Mouse (Mus musculus): ENCODE data around the gene Tmem169.
"Not testable (repeated sequence)": the region's sequence is repeated elsewhere in the genome, so short reads cannot be mapped to it uniquely, and the experiment has no call there.

Tmem169 gene

DNA sequence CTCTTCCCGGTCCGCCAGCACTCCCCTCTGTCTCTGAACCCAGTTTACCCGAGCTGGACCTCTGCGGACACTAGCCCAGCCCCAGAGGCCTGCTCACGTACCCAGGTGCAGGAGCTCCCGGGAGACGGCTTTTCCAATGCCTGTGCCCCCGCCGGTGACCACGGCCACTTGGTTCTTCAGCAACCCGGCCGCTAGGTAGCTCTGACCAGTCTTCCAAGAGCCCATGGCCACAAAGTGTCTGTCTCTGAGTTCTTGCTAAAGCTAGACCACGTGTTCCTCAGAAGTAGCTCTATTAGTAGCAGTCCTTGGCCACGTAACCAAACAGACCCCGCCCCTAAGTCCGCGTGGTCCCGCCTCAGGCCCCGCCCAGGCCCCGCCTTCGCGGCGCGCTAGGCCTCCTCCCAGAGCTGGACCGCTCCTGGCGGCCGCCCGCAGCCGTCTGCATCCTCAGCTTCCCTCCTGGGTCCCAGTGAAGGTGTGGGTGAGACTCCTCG lies at the start of gene Tmem169, which contains the start of gene Pecr:
Tmem169 (plus strand) TSS at position 378 of the 494 bp plus-strand sequence.
Pecr (minus strand) TSS at position 323 of the 494 bp plus-strand sequence.
- peak; percentile 95 for DNase-seq

DNA sequence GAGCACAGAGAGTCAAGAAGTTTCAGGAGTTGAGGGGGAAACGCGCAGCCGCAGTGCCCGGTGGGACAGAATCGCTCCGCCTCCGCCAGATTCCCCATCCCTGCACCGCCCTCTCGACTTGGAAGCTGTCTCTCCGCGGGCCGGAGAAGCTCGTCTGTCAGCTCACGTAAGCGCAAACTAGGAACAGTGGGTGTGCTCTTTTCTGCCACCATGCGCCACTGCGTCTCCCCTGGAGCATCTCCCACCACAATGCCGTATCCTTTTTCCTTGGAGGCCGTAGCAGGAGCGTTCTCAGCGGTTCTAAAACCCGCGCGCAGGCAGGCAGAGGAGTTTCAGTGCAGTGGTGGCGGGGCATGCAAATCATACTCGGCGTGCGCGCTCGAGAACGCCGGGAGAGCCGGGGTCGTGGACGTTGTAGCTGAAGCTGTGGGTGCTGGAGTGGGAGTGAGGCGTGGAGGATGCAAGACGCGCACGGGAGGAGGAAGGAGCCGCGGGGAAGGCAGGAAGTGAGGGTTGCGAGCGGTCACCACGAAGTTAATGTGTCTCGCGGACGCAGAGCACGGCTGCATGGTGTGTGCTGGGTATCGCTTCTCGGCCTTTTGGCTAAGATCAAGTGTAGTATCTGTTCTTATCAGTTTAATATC lies 47.7 kb upstream of the Tmem169 start:
- peak; percentile 89 for DNase-seq

DNA sequence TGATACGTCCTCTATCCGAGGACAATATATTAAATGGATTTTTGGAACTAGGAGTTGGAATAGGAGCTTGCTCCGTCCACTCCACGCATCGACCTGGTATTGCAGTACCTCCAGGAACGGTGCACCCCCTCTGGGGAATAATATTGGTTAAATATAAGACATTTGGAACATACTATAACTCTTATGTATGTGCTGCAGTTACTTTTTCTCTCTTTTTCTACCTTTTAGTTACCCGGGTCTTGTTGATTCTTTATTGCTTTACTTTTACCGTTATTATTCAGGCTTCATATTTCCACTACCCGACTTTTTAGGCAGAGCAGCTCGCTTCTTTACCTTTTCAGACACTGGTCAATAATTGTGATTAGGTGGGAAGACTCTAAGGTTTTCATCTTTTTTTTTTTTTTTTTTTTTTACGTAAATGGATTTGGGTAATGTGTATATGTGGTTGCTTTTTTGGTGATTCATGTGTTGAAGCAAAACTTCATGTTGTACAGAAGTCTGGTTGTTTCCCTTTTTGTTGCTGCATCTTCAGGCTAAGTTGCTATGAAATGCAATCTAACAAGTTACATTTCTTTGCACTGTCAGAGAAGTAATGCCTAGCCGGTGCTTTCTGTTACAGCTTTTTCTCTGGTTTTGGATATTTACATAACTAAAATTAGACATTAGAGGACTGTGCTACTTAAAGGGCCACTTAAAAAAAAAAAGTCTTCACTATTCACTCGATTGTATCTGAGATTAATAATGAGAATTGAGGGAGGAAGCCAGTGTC lies 47.0 kb upstream of the Tmem169 start:
- DNase-seq: peak; percentile 56

DNA sequence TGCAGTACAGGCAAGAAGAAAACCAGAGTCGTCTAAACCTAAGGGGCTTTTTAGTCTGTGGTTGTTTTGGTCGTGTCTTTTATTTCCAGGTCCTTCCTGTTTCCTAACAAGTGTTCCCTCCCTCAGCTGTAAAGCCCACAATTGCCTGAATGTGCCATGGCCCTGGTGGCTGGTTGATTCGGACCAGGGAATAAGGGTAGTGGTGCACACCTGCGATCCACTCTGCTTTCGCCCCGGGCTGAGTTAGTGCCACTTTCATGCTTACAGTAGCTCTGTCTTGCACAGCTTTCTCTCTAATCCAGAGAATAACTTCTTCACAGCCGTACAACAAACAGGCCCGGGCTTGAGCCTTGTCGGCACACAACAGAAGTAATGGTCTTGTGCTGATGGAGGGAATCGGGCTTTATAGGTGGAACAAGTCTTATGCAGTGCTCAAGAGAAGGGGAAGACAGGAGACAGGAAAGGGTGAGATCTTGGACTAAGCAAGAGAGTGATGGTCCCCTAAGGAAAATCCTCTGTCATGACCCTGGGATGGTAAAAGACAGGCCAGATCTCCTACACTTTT lies 46.1 kb upstream of the Tmem169 start:
- no peak for DNase-seq

DNA sequence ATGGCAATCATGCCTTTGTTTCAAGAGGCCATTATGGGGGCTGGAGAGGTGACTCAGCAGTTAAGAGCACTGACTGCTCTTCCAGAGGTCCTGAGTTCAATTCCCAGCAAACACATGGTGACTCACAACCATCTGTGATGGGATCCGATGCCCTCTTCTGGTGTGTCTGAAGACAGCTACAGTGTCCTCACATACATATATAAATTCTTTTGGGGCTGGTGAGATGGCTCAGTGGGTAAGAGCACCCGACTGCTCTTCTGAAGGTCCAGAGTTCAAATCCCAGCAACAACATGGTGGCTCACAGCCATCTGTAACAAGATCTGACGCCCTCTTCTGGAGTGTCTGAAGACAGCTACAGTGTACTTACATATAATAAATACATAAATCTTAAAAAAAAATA lies 45.1 kb upstream of the Tmem169 start:
- DNase-seq: not testable (repeated sequence)

DNA sequence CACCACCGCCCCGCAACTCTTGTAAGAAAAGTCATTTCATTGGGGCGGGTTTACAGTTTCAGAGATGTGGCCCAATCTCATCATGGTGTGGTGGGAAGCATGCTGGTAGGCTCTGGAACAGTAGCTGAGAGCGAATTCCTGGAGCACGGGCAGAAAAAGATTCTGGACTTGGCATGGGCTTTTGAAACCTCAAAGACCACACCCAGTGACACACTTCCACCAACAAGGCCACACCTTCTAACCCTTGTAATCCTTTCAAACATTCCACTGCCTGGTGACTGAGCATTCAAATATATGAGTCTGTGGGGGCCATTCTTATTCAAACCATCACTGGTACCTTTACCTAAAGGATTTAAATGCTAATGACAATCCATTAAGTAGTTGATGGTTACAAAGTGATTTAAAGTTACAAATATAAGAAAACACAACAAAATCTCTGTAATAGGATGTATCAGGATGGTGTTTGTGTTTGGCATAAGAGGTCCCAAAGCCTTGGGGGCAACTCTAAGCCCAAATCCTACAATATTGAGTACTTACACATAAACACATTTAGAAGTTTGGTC lies 41.5 kb upstream of the Tmem169 start:
- no peak for DNase-seq

DNA sequence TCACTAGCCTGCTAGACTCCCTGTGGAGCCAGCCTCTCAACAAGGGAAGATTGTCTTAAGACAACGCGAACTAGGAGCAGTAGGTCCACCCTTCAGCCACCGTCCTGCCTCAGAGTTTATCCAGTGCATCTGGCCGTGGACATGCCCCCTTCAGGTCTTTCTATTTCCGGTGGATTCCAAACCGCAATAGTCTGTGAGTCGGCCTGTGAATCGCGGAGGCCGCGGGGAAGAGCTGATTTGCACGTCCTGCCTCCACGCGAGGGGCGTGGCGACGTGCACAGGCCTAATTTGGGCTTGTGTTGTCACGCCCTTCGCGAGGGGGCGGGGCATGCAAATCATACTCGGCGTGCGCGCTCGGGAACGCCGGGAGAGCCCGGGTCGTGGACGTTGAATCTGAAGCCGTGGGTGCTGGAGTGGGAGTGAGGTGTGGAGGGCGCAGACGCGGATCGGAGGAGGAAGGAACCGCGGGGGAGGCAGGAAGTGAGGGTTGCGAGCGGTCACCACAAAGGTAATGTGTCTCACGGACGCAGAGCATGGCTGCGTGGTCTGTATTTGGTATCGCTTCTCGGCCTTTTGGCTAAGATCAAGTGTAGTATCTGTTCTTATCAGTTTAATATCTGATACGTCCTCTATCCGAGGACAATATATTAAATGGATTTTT lies 40.4 kb upstream of the Tmem169 start:
- DNase-seq: peak; percentile 98

DNA sequence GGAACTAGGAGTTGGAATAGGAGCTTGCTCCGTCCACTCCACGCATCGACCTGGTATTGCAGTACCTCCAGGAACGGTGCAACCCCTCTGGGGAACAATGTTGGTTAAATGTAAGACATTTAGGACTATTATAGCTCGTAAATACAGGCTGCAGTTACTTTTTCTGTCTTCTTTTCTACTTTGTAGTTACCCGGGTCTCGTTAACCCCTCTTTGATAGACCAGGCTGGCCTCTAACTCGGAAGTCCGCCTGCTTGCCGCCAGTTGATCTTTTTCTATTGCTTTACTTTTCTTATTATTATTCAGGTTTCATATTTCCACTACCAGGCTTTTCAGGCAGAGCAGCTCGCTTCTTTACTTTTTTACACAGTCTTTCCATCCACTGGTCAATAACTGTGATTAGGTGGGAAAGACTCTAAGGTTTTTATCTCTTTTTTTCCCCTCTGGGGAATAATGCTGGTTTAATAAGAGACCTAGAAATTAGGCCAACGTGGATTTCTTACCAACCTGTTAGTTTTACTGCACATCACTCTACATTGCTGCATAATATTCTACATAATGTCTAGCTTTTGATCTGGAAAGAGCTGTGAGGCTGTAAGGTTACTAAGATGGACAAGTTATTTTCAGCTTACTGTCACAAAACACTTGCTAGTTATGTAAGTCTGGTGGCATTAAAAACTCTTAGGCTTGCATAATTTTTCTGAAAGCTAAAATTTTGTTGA lies 39.7 kb upstream of the Tmem169 start:
- DNase-seq: peak; percentile 92

DNA sequence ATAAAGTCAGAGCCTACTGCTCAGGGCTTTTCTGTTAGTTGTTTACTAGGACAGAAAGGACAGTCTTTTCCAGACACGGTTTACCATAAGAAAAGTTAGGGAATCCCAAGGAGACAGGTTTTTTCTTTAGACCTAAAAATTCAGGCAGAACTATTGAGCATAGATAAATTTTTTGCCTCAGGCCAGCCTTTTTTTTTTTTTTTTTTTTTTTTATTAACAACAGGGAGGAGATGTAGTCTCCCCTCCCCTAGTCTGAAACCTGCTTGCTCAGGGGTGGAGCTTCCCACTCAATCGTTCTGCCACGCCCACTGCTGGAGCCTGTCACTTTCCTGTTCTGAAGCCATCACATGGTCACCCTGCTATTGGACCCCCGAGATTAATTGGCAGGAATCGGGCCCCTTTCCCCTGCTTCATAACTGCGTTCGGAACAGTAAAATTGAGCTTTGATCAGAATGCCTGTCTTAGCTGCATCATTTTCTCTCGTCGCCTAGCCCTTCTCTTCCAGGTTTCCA lies 35.9 kb upstream of the Tmem169 start:
- not testable (repeated sequence) for DNase-seq

DNA sequence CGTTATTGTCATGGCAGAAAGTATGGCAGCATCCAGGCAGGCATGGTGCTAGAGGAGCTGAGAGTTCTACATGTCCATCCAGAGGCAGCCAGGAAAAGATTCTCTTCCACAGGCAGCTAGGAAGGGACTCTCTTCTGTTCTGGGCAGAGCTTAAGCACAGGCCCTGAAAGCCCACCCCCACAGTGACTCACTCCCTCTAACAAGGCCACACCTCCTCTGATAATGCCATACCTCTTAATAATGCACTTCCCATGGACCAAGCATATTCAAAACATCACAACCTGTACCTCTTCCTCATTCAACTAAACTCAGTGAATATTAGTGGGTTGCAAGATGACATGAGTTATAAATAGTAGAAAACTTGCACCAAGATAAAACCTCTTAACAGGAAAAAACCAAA lies 32.4 kb upstream of the Tmem169 start:
- DNase-seq: no peak

DNA sequence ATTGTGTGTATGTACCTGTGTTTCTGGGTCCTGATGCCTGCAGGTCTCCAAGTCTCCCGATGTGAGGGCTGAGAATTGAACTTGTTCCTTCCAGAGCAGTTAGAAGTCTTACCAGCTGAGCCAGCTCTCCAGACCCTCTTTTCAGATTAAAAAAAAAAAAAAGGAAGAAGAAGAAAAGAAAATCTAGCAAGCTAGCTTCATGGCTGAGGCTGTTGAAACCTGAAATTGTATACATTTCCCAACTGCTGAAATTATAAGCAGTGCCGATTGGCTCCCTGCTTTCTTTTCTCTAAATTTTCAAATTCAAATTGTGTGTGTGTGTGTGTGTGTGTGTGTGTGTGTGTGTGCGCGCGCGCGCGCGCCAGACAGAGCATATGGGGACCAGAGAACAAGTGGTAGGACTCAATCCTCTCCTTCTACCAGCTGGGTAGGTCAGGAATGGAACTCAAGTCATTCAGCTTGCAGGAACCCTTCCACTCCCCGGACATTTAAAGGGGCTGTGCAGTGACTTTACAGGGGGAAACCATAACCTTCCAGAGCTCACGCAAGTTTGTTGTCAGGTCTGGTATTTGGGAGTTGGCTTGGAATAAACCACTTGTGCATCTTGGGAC lies 30.2 kb upstream of the Tmem169 start:
- no peak for DNase-seq

DNA sequence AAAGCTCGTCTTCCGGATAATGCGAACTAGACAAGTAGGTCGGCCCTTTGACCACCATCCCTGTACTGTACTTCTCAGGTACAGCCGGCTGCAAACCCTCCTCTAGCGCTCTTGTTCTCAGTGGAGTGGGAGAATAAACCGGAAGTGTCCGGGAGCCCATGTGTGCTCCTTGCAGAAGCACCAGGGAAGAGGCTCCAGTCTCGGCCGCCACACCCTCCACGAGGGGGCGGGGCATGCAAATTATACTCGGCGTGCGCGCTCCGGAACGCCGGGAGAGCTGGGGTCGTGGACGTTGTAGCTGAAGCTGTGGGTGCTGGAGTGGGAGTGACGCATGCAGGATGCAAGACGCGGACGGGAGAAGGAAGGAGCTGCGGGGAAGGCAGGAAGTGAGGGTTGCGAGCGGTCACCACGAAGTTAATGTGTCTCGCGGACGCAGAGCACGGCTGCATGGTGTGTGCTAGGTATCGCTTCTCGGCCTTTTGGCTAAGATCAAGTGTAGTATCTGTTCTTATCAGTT lies 29.6 kb upstream of the Tmem169 start:
- peak; percentile 96 for DNase-seq

DNA sequence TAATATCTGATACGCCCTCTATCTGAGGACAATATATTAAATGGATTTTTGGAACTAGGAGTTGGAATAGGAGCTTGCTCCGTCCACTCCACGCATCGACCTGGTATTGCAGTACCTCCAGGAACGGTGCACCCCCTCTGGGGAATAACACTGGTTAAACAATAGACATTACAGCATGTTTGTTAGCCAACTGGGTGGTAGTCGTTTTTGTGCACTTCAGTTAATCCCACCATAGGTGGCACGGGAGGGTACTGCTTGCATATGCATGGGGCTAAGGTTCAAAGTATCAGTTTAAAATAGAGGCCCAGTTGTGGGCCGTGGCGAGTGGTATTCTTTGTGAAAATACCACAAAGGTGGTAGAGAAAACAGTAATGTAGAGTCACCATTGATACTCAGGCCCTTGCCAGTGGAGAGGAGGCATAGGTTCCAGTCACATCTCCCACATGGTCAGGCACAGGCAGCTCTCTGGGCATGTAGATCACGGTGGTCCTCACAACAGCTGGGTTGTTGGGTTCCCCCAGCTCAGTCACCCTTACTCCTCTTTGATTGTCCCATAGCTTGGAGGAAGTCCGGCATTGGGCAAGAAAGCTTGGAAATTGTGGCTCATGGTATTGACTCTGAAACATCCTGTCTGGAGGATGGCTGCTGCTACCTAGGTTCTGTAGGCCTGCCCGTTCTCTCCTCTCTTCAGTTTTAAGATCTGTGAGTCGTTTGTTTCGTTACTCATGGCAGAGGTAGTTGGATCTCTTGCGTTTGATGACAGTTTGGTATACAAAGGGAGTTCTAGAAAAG lies 28.9 kb upstream of the Tmem169 start:
- DNase-seq: peak; percentile 93

DNA sequence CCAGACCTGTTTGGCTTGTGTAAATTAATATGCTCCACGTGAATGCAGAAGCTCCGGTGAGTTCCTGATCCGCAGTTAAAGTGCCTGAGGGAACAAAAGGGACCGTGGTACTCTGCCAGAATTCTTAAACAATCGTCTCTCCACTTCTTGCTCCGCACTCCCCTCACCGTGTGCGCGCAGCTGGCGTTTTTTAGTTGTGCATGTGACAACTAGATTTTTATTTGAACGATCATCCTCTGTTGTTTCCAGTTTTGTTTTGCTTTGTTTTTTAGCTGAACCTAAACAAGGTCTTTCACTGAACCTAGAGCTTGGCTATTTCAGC lies 28.4 kb upstream of the Tmem169 start:
- DNase-seq: no peak

DNA sequence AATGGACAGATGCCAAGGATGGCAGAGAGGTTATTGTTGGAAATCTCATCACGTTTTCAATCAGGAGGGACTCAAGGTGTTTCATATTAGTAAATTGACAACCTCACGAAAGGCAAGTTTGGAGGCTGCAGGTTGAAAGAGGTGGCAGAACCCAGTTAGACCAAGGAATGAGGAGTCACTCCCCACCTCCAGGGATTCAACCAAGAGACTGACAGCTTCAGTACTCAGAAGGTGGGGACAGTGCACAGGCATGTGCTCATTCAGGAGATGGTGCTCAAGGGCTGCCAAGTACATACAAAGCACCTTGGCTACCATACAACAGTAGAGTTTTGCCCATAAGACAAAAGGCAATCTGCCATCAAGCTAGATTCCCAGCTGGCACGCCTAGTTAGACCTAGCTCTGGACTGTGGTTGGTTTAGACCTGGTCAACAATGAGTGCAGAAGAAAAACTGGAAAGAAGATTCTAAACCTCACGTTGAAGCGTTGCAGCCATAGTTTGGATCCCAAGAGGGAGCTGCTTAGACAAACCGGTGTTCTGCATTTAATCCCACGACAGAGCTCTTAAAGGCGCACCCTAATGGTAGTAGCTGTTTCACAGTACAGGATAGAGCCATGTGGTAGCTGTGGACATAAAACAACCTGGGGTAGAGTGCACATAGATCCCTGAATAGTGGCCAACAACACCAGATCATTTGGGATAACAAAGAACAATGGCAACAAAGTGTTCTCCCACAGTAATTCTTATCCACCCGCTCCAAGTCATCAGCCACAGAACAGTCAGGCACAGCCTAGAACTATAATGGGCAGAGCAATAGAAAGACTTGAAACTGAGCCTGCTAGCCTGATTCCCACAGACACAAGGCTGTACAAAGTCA lies 27.6 kb upstream of the Tmem169 start:
- no peak for DNase-seq

DNA sequence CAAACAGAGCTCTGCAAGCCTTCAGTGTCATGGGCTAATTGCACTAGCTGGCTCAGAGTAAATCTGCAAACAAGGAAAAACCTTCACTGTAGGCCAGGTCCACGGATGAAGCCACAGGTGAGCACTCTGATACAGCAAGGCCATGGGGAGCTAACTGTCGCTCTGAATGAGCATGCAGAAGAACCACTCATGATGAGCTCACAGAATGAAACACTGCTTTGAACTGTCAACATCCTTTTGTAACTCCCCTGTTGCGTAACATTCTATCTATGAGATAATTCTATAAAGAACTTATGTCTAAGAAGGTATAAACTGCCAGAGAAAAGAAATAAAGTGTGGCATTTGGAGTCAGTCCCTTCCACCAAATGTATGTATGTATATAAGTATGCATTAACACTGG lies 21.1 kb upstream of the Tmem169 start:
- DNase-seq: no peak

DNA sequence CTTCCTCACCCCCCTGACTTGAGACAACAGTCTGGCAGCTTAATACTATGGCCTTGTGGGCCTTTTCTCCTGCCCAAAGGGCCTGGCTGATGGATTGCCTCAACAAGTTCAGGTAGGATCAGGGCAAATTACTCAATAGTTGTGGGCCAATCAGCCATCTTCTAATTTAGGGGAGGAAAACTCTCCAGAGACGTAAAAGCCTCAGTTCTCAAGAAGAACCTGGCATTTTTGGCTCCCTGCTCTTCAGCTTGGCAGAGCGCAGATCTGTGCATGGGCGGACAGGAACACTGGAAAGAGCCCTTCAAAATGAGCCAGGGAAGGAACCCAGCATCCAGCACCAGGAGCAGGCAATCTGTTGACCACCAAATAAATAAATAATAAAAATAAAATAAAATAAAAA lies 6.1 kb upstream of the Tmem169 start:
- no peak for DNase-seq

DNA sequence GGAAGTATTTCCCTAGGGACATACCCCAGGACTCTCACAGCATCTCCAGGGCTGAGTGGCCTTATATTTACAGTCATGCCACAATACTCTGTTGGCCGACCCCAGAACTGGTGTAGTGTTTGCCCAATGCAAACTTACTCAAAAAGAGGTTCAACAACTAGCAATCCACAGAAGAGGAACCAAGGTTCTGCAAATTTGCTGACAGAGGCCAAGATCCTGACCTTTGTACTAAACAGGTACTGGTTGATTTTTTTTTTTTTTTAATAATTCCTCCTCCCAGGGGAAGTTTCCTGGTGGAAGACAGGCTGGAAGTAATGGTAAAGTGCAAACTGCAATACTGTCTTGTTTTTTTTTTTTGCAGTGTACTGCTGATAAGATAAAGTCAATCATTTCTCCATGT lies 1.6 kb upstream of the Tmem169 start:
- no peak for DNase-seq

DNA sequence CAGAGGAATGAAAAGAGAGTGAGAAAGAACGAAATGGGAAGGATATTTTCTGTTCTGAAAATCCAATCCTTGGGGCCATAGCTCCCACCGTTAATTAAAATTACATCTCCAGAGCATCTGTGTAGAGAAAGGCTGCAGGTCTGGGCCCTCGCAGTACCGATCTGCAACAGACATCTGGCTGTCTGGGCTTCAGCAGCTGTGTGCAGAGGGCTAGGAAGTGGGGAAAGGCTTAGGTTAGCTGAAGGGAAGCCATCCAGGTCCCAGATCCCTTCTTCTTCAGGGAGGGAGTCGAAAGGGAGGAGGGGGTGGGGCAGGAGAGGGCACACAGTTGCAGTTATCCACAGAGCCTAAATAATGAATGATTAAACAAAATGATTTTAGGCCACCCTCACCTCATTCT lies 370 bp downstream of the Tmem169 start:
- no peak for DNase-seq

DNA sequence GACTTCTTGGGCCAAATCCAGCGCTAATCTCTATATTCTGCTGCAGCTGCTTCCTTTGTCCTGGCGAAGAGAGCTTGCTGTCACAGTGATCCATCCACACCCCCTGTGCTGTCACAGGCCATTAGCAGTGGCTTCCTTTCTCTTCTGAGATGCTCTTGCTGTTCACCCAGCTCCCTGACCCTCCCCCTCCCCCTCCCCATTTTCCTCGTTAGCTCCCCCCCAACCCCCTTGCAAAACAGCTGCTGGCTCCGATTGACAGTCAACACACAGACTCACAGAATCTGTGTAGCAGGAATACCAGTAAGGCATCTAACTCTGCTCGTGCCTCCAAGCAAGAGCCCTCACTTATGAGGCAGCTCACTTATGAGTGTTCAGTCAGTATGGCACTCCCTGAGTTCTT lies 2.7 kb downstream of the Tmem169 start:
- peak; percentile 88 for DNase-seq

All from retina, postnatal 1 day (tissue).